Mouse (Mus musculus) myocyte (in vitro differentiated cells): Measurements from ENCODE around the gene Skp2. TPM values are rescaled to one million over a fixed set of nuclear protein-coding genes. Genes with fewer than 3 reads are reported as not detected.

Experiments
- H3K27me3 ChIP-seq: one replicate; pipeline ENCODE4 v1.6.1; 2011; ENCODE audit not compliant: control insufficient read depth, insufficient read depth, insufficient read length
- H3K36me3 ChIP-seq: one replicate; pipeline ENCODE4 v1.6.1; 2011; ENCODE audit not compliant: control insufficient read depth, insufficient read depth
- H3K4me2 ChIP-seq: one replicate; pipeline ENCODE4 v1.6.1; 2011; ENCODE audit warnings: low read depth, control low read depth
- H3K4me3 ChIP-seq: one replicate; pipeline ENCODE4 v1.5.1; 2011; ENCODE audit warnings: mild to moderate bottlenecking, control low read depth, moderate library complexity
- H3K79me2 ChIP-seq: one replicate; pipeline ENCODE4 v1.6.1; 2011; ENCODE audit not compliant: control insufficient read depth, insufficient read depth
- H3ac ChIP-seq: one replicate; pipeline ENCODE4 v1.6.1; 2011; ENCODE audit not compliant: control insufficient read depth, insufficient read length
- CEBPB ChIP-seq: IDR thresholded peaks from 2 replicates; pipeline ENCODE4 v1.6.1; 2011; ENCODE audit warnings: mild to moderate bottlenecking, moderate library complexity; ENCODE audit not compliant: poor library complexity, insufficient read depth, severe bottlenecking
- E2F4 ChIP-seq: IDR thresholded peaks from one replicate; pipeline ENCODE4 v1.6.1; 2011; ENCODE audit warnings: mild to moderate bottlenecking, control low read depth, moderate library complexity; ENCODE audit not compliant: insufficient read depth
- MAX ChIP-seq: IDR thresholded peaks from one replicate; pipeline ENCODE4 v1.6.1; 2011; ENCODE audit warnings: low read depth, mild to moderate bottlenecking, control low read depth
- MYOD1 ChIP-seq, 3 experiments: IDR thresholded peaks; one replicate each; pipeline ENCODE4 v1.6.1; 2011; ENCODE audit warnings: control low read depth in 2 of 3, low read depth in 2 of 3, mild to moderate bottlenecking in 2 of 3, moderate library complexity in 1 of 3; ENCODE audit not compliant: insufficient read length in 2 of 3, control insufficient read depth in 1 of 3
- MYOG ChIP-seq, 3 experiments: IDR thresholded peaks; one replicate each; pipeline ENCODE4 v1.6.1; 2011; ENCODE audit warnings: control low read depth in 2 of 3, low read depth in 2 of 3, mild to moderate bottlenecking in 2 of 3; ENCODE audit not compliant: insufficient read length in 2 of 3, control insufficient read depth in 1 of 3, insufficient read depth in 1 of 3
- POLR2A ChIP-seq: IDR thresholded peaks from one replicate; pipeline ENCODE4 v1.6.1; 2011; ENCODE audit warnings: low read depth, mild to moderate bottlenecking, control low read depth, moderate library complexity; ENCODE audit not compliant: insufficient read length
- POLR2AphosphoS2 ChIP-seq: IDR thresholded peaks from one replicate; pipeline ENCODE4 v1.6.1; 2011; ENCODE audit warnings: low read depth, control low read depth; ENCODE audit not compliant: insufficient read length
- REST ChIP-seq: IDR thresholded peaks from one replicate; pipeline ENCODE4 v1.6.1; 2011; ENCODE audit warnings: mild to moderate bottlenecking, control low read depth, moderate library complexity; ENCODE audit not compliant: insufficient read depth, insufficient read length
- SRF ChIP-seq: IDR thresholded peaks from one replicate; pipeline ENCODE4 v1.6.1; 2011; ENCODE audit warnings: low read depth; ENCODE audit not compliant: control insufficient read depth, insufficient read length
- TCF12 ChIP-seq: IDR thresholded peaks from one replicate; pipeline ENCODE4 v1.6.1; 2011; ENCODE audit warnings: mild to moderate bottlenecking, control low read depth; ENCODE audit not compliant: poor library complexity, insufficient read depth, severe bottlenecking
- TCF3 ChIP-seq: IDR thresholded peaks from one replicate; pipeline ENCODE4 v1.6.1; 2011; ENCODE audit warnings: low read depth, control low read depth; ENCODE audit not compliant: insufficient read length
- USF1 ChIP-seq: IDR thresholded peaks from one replicate; pipeline ENCODE4 v1.6.1; 2011; ENCODE audit warnings: low read depth, mild to moderate bottlenecking, control low read depth, moderate library complexity
- polyA plus RNA-seq: library from polyadenylated mRNA; unstranded; fragments of >200 nt; fragmentation: generic; extraction: Trizol; gene quantifications from one replicate; pipeline ENCODE4 v1.2.1, GENCODE M21; 2012; ENCODE audit warnings: missing spikeins

The Skp2 gene
- polyA plus RNA-seq, 1 experiment: 5.0 TPM

DNA sequence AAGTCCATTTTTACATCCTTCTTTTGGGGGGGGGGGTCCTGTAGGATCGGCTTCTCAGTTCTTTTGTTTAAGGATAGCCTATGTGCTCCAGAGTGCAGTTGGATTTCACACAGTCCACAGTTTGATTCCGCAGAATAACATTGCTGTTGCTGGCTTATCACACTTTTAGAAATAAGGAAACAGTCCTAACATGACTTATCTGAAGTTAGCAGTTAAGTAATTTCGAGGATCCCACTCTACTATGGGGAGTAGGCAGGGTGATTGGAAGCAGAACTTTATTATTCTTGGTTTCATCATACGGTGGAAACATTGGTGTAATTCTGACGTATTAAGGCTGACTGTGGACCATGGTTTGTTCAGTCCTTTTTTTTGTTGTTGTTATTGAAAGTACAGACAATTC, 64.6 kb downstream of the Skp2 start:
- no peak for TF ChIP-seq REST
- Histone ChIP-seq H3ac (no peak overlapping the region), H3K27me3 (no peaks in the 10 kb centered on the region), H3K36me3 (no peaks in the 10 kb centered on the region), H3K4me3 (no peak overlapping the region), H3K79me2 (no peaks in the 10 kb centered on the region), H3K4me2 (no peak overlapping the region)

GRCm38 (mm10) chr15:9089136-9089720, 66.0 kb downstream of the Skp2 start:
- Histone ChIP-seq H3ac (no peak overlapping the region), H3K79me2 (no peaks in the 10 kb centered on the region), H3K27me3 (no peaks in the 10 kb centered on the region), H3K4me2 (no peak overlapping the region), H3K4me3 (no peak overlapping the region), H3K36me3 (no peaks in the 10 kb centered on the region)
- TF ChIP-seq TCF3 (no peak), SRF (no peak), USF1 (no peak), E2F4 (no peak), MAX (no peak), REST (no peak), POLR2A (no peak), MYOG (IDR thresholded peaks at IDR 0.05; ENCODE audit: control insufficient read depth in 1 of 3, insufficient read depth in 1 of 3, insufficient read length in 2 of 3, low read depth in 2 of 3) (no peak), TCF12 (no peak), MYOD1 (IDR thresholded peaks at IDR 0.05; ENCODE audit: control insufficient read depth in 1 of 3, insufficient read length in 2 of 3, low read depth in 2 of 3) (no peak), POLR2AphosphoS2 (no peak), CEBPB (no peak)

- Histone ChIP-seq H3K4me2 (no peak overlapping the region), H3K36me3 (no peaks in the 10 kb centered on the region), H3ac (no peak overlapping the region), H3K4me3 (no peak overlapping the region), H3K79me2 (no peaks in the 10 kb centered on the region), H3K27me3 (no peaks in the 10 kb centered on the region)
- TF ChIP-seq USF1 (no peak), MYOG (IDR thresholded peaks at IDR 0.05; ENCODE audit: control insufficient read depth in 1 of 3, insufficient read depth in 1 of 3, insufficient read length in 2 of 3, low read depth in 2 of 3) (no peak), MYOD1 (IDR thresholded peaks at IDR 0.05; ENCODE audit: control insufficient read depth in 1 of 3, insufficient read length in 2 of 3, low read depth in 2 of 3) (no peak), CEBPB (no peak), POLR2AphosphoS2 (no peak), E2F4 (no peak), TCF12 (no peak), POLR2A (no peak), REST (no peak), MAX (no peak), TCF3 (no peak), SRF (no peak)
Measured at GRCm38 (mm10) chr15:9088683-9089072, 66.5 kb downstream of the Skp2 start.

GRCm38 (mm10) chr15:9087895-9088682, 67.1 kb downstream of the Skp2 start:
- no peaks in the 10 kb centered on the region for H3K27me3 ChIP-seq
- no peaks in the 10 kb centered on the region for H3K36me3 ChIP-seq
- no peak overlapping the region for H3ac ChIP-seq
- TF ChIP-seq MYOG (IDR thresholded peaks at IDR 0.05; ENCODE audit: control insufficient read depth in 1 of 3, insufficient read depth in 1 of 3, insufficient read length in 2 of 3, low read depth in 2 of 3): no peak
- TF ChIP-seq USF1: no peak
- TF ChIP-seq SRF: no peak
- no peak for TF ChIP-seq CEBPB
- no peak for TF ChIP-seq MAX
- TF ChIP-seq POLR2AphosphoS2: no peak
- no peak overlapping the region for H3K4me3 ChIP-seq
- H3K79me2 ChIP-seq: no peaks in the 10 kb centered on the region
- H3K4me2 ChIP-seq: no peak overlapping the region

DNA sequence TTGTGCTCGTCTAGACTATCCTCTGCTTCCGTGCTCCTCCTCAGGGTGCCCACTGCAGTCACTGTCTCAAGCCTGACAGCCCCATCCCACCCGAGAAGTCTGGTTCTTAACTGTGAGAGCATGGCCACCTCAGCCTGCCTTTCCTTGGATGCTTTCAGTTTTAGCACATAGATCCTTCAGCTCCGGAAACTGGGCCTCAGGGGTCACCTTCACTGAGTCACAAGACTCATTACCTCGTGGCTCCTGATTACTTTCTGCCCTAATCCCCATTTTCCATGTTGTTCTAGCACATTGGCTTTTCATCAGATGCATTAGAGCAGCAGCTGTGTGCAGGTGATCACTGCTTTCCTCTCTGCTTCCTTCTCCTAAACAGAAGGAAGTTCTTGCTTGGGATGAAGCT, 67.8 kb downstream of the Skp2 start:
- Histone ChIP-seq H3K4me2 (no peak overlapping the region), H3K79me2 (no peaks in the 10 kb centered on the region), H3K36me3 (no peaks in the 10 kb centered on the region), H3K4me3 (no peak overlapping the region), H3ac (no peak overlapping the region), H3K27me3 (no peaks in the 10 kb centered on the region)
- TF ChIP-seq TCF3: no peak
- TF ChIP-seq POLR2AphosphoS2: no peak
- no peak for TF ChIP-seq SRF
- TF ChIP-seq CEBPB: no peak
- TF ChIP-seq USF1: no peak
- TF ChIP-seq POLR2A: no peak
- TF ChIP-seq MYOD1 (IDR thresholded peaks at IDR 0.05; ENCODE audit: control insufficient read depth in 1 of 3, insufficient read length in 2 of 3, low read depth in 2 of 3): no peak
- TF ChIP-seq REST: no peak
- TF ChIP-seq MYOG (IDR thresholded peaks at IDR 0.05; ENCODE audit: control insufficient read depth in 1 of 3, insufficient read depth in 1 of 3, insufficient read length in 2 of 3, low read depth in 2 of 3): no peak
- no peak for TF ChIP-seq E2F4
